Mouse (Mus musculus) forebrain, embryonic 10.5 days (tissue): ENCODE measurements around the gene Ptpn14. TPM values are rescaled to one million over a fixed set of nuclear protein-coding genes. Genes with fewer than 3 reads are reported as not detected.

Source experiments
- DNase-seq: peaks from one replicate; pipeline ENCODE4 v3.0.0-alpha.2; 2017; ENCODE audit warnings: low spot score; ENCODE audit errors: extremely low spot score
- H3K27ac ChIP-seq: fragments of 300-500 bp; sonication (generic); 2 replicates; pipeline ENCODE4 v1.5.1; 2016; ENCODE audit warnings: mild to moderate bottlenecking
- H3K27me3 ChIP-seq: fragments of 300-500 bp; sonication (generic); 2 replicates; pipeline ENCODE4 v1.6.1; 2016; ENCODE audit warnings: mild to moderate bottlenecking; ENCODE audit not compliant: poor library complexity, severe bottlenecking
- H3K36me3 ChIP-seq: fragments of 300-500 bp; sonication (generic); replicated peaks from 2 replicates; pipeline ENCODE4 v1.6.1; 2016; ENCODE audit warnings: mild to moderate bottlenecking, moderate library complexity
- H3K4me1 ChIP-seq: fragments of 300-500 bp; sonication (generic); 2 replicates; pipeline ENCODE4 v1.6.1; 2016
- H3K4me3 ChIP-seq: fragments of 300-500 bp; sonication (generic); 2 replicates; pipeline ENCODE4 v1.5.1; 2016; ENCODE audit warnings: mild to moderate bottlenecking, moderate library complexity
- H3K9me3 ChIP-seq: fragments of 300-500 bp; sonication (generic); 2 replicates; pipeline ENCODE4 v1.6.1; 2016; ENCODE audit warnings: mild to moderate bottlenecking, moderate library complexity
- WGBS: fragments of 180-500 bp; shearing (Covaris S2); methylation state at CpG from one replicate; pipeline ENCODE4 v1.1.7; 2016; 5-methylcytosine and 5-hydroxymethylcytosine counted together
- polyA plus RNA-seq: library from polyadenylated mRNA; unstranded; fragments of >200 nt; fragmentation: Nextera tagmentation; extraction: Ambion mirVana; gene quantifications from 2 replicates; pipeline ENCODE4 v1.2.1, GENCODE M21; 2016

The Ptpn14 gene
- polyA plus RNA-seq, 1 experiment from 2014 or later = 4.9 TPM

- Histone ChIP-seq H3K36me3 (no peaks in the 10 kb centered on the region), H3K27me3 (peaks cover 71% of the 10 kb centered on the region), H3K9me3 (peaks cover 3% of the 10 kb centered on the region; the same call in 1 of the 2 replicates), H3K4me1 (peaks cover 63% of the 10 kb centered on the region), H3K4me3 (peak overlapping the region; percentile 88), H3K27ac (peak overlapping the region; percentile 91; the same call in 1 of the 2 replicates)
- WGBS = 8% methylated on average over 17 of the region's 17 CpGs
- no peak for DNase-seq
Measured at GRCm38 (mm10) chr1:189729141-189729815, 1.2 kb downstream of the Ptpn14 start.

GRCm38 (mm10) chr1:189731697-189732096 is 3.6 kb downstream of the Ptpn14 start:
- DNase-seq = no peak
- Histone ChIP-seq H3K9me3 (no peaks in the 10 kb centered on the region), H3K27me3 (peaks cover 56% of the 10 kb centered on the region), H3K4me1 (peaks cover 56% of the 10 kb centered on the region), H3K4me3 (no peak overlapping the region), H3K36me3 (no peaks in the 10 kb centered on the region), H3K27ac (0 out of 2 replicates have a peak overlapping the region, but pooled peaks have one; percentile 35)
- WGBS = 79% methylated on average over 10 of the region's 10 CpGs

- WGBS = 82% methylated on average over 8 of the region's 8 CpGs
- H3K27me3 ChIP-seq = peaks cover 51% of the 10 kb centered on the region
- peaks cover 52% of the 10 kb centered on the region for H3K4me1 ChIP-seq
- no peaks in the 10 kb centered on the region for H3K36me3 ChIP-seq
- no peaks in the 10 kb centered on the region for H3K9me3 ChIP-seq
- H3K4me3 ChIP-seq = no peak overlapping the region
- no peak overlapping the region for H3K27ac ChIP-seq
- DNase-seq = no peak
Measured at GRCm38 (mm10) chr1:189732156-189732555, 4.1 kb downstream of the Ptpn14 start.

- no peak overlapping the region for H3K4me3 ChIP-seq
- 0 out of 2 replicates have a peak, but pooled peaks cover 3% of the 10 kb centered on the region for H3K36me3 ChIP-seq
- no peaks in the 10 kb centered on the region for H3K9me3 ChIP-seq
- WGBS = 94% methylated on average over 7 of the region's 7 CpGs
- H3K4me1 ChIP-seq = peaks cover 9% of the 10 kb centered on the region
- H3K27ac ChIP-seq = no peak overlapping the region
- no peak for DNase-seq
- no peaks in the 10 kb centered on the region for H3K27me3 ChIP-seq
Measured at GRCm38 (mm10) chr1:189740075-189740474, 12.0 kb downstream of the Ptpn14 start.

GRCm38 (mm10) chr1:189742041-189742440 is 14.0 kb downstream of the Ptpn14 start:
- Histone ChIP-seq H3K27ac (no peak overlapping the region), H3K4me3 (no peak overlapping the region), H3K27me3 (no peaks in the 10 kb centered on the region), H3K9me3 (no peaks in the 10 kb centered on the region), H3K4me1 (peaks cover 13% of the 10 kb centered on the region), H3K36me3 (0 out of 2 replicates have a peak, but pooled peaks cover 3% of the 10 kb centered on the region)
- no peak for DNase-seq
- 94% methylated on average over 5 of the region's 5 CpGs for WGBS

- WGBS = 92% methylated on average over 5 of the region's 5 CpGs
- Histone ChIP-seq H3K4me1 (peaks cover 12% of the 10 kb centered on the region), H3K36me3 (0 out of 2 replicates have a peak, but pooled peaks cover 3% of the 10 kb centered on the region), H3K4me3 (no peak overlapping the region), H3K27ac (no peak overlapping the region), H3K27me3 (no peaks in the 10 kb centered on the region), H3K9me3 (no peaks in the 10 kb centered on the region)
- DNase-seq = no peak
Measured at GRCm38 (mm10) chr1:189743136-189743535, 15.1 kb downstream of the Ptpn14 start.

GRCm38 (mm10) chr1:189744914-189745710 is 17.0 kb downstream of the Ptpn14 start:
- Histone ChIP-seq H3K27ac (peak overlapping the region; percentile 4), H3K9me3 (no peaks in the 10 kb centered on the region), H3K36me3 (0 out of 2 replicates have a peak, but pooled peaks cover 5% of the 10 kb centered on the region), H3K27me3 (no peaks in the 10 kb centered on the region), H3K4me3 (no peak overlapping the region), H3K4me1 (peaks cover 9% of the 10 kb centered on the region)
- WGBS = 67% methylated on average over 4 of the region's 4 CpGs
- no peak for DNase-seq

- Histone ChIP-seq H3K27me3 (no peaks in the 10 kb centered on the region), H3K4me3 (no peak overlapping the region), H3K36me3 (peaks cover 5% of the 10 kb centered on the region; the same call in 1 of the 2 replicates), H3K4me1 (peaks cover 9% of the 10 kb centered on the region), H3K27ac (no peak overlapping the region), H3K9me3 (no peaks in the 10 kb centered on the region)
- no peak for DNase-seq
- WGBS = 90% methylated on average over 4 of the region's 4 CpGs
Measured at GRCm38 (mm10) chr1:189746520-189746919, 18.5 kb downstream of the Ptpn14 start.

GRCm38 (mm10) chr1:189749789-189750188 is 21.7 kb downstream of the Ptpn14 start:
- Histone ChIP-seq H3K9me3 (no peaks in the 10 kb centered on the region), H3K4me3 (no peak overlapping the region), H3K27me3 (no peaks in the 10 kb centered on the region), H3K27ac (no peak overlapping the region), H3K4me1 (peaks cover 11% of the 10 kb centered on the region), H3K36me3 (peaks cover 5% of the 10 kb centered on the region; the same call in 1 of the 2 replicates)
- DNase-seq = no peak
- 97% methylated on average over 4 of the region's 4 CpGs for WGBS

- Histone ChIP-seq H3K4me1 (peaks cover 11% of the 10 kb centered on the region), H3K9me3 (no peaks in the 10 kb centered on the region), H3K27me3 (no peaks in the 10 kb centered on the region), H3K36me3 (peaks cover 5% of the 10 kb centered on the region; the same call in 1 of the 2 replicates), H3K27ac (no peak overlapping the region), H3K4me3 (no peak overlapping the region)
- no peak for DNase-seq
- WGBS = 95% methylated on average over 5 of the region's 5 CpGs
Measured at GRCm38 (mm10) chr1:189750233-189750632, 22.2 kb downstream of the Ptpn14 start.

GRCm38 (mm10) chr1:189752245-189752644 is 24.2 kb downstream of the Ptpn14 start:
- Histone ChIP-seq H3K4me1 (peaks cover 26% of the 10 kb centered on the region), H3K27ac (no peak overlapping the region), H3K9me3 (no peaks in the 10 kb centered on the region), H3K27me3 (no peaks in the 10 kb centered on the region), H3K36me3 (peaks cover 5% of the 10 kb centered on the region; the same call in 1 of the 2 replicates), H3K4me3 (no peak overlapping the region)
- no peak for DNase-seq
- WGBS = 89% methylated on average over 6 of the region's 6 CpGs

- no peak overlapping the region for H3K27ac ChIP-seq
- no peak overlapping the region for H3K4me3 ChIP-seq
- peaks cover 32% of the 10 kb centered on the region for H3K4me1 ChIP-seq
- WGBS = 50% methylated on average over 8 of the region's 8 CpGs
- peaks cover 5% of the 10 kb centered on the region; the same call in 1 of the 2 replicates for H3K36me3 ChIP-seq
- H3K27me3 ChIP-seq = no peaks in the 10 kb centered on the region
- no peak for DNase-seq
- H3K9me3 ChIP-seq = no peaks in the 10 kb centered on the region
Measured at GRCm38 (mm10) chr1:189755072-189755471, 27.0 kb downstream of the Ptpn14 start.
